Mouse (Mus musculus): ENCODE results near the gene Olfr56. TPM values are rescaled to one million over a fixed set of nuclear protein-coding genes. Genes with fewer than 3 reads are reported as not detected.
A peak's percentile ranks its signal among the peaks of the same experiment; 100 is the strongest.
"Not testable (repeated sequence)": the region's sequence is repeated elsewhere in the genome, so short reads cannot be mapped to it uniquely, and the experiment has no call there.

Olfr56 gene
- polyA plus RNA-seq, 1 experiment: not detected

DNA sequence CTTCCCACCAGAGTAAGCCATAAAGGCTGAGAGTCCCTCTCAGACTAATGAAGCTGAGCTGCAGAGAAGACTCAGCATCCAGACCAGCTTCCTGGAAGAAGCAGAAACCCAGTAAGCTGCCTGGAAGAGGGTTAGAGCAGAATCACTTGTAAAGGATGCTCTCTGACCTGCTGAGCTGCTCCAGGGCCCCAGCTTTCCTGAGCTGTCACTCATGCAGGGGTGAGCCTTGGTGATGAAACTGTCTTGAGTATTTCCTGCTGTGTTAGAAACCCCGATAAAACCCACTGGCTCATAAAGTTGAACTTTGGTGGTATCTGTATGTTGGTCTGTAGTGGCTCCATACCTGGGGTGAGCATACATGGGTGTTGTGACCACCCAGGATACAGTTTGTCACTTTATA, 21.7 kb downstream of the Olfr56 start:
- H3K4me1 ChIP-seq (ENCODE audit: control insufficient read depth, insufficient read depth, insufficient read length, low read length); H3K27ac ChIP-seq (replicated peaks; ENCODE audit: low read depth, low read length); H3K4me3 ChIP-seq (ENCODE audit: insufficient read depth, low read depth, low read length): not testable (repeated sequence)

DNA sequence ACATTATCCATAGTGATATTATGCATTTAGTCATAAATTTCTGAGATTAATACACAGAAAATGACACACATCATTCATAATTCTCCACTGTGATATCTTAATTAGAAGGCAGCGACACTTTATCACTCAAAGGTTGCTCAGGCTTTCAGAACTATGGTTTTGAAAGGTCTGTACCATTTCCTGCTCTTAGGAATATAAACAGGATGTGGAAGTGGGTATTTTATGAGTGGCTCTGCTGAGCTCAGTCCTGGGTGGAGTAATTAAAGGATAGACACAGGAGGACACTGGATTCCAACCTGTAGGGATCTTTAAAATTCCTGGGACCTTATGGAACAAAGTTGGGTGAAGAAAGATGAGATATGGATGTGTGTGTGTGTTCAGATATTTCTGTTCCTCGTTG, 27.6 kb downstream of the Olfr56 start:
- not testable (repeated sequence) for H3K4me1 ChIP-seq (ENCODE audit: control insufficient read depth, insufficient read depth, insufficient read length, low read length); H3K4me3 ChIP-seq (ENCODE audit: insufficient read depth, low read depth, low read length); H3K27ac ChIP-seq (replicated peaks; ENCODE audit: low read depth, low read length)

DNA sequence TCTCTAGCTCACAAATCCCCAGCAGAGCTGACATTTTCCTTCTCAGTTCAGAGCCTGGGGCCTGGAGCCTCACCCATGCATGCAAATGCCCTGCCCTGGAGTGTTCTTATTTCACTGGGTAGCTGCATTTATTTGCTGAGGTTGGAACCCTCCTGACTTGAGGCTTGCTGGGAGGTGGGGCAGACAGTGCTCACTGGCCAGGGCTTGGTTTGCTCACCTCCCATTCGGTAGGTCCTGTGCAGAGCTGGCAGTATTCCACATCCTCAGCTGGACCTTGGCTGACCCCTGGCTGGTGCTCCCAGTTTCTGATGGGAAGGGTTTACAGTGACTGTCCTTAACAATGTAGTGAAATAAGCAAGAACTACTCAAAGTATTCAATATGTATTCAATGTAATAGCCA, 28.1 kb downstream of the Olfr56 start:
- H3K27ac ChIP-seq (replicated peaks; ENCODE audit: low read depth, low read length); H3K4me1 ChIP-seq (ENCODE audit: control insufficient read depth, insufficient read depth, insufficient read length, low read length); H3K4me3 ChIP-seq (ENCODE audit: insufficient read depth, low read depth, low read length): not testable (repeated sequence)

DNA sequence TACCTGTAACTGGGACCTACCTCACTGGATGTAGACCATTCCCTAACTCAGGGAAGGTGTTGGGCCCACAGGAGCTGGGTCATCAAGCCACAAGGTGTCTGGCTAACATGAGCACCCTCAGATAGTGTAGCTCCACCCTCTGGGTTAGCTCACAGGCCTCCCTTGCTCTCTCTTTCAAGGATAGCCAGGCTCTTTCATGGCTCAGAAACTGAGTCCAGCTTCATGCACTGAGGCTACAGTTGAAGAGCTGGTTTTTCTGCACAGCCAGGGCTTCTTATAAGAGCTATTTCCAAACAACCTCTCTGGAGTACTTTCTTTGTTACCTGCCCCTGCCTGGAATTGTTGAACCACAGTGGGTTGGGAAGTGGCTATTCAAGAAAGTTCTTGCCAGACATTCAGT, 33.4 kb downstream of the Olfr56 start:
- not testable (repeated sequence) for H3K27ac ChIP-seq (replicated peaks; ENCODE audit: low read depth, low read length); H3K4me1 ChIP-seq (ENCODE audit: control insufficient read depth, insufficient read depth, insufficient read length, low read length); H3K4me3 ChIP-seq (ENCODE audit: insufficient read depth, low read depth, low read length)

DNA sequence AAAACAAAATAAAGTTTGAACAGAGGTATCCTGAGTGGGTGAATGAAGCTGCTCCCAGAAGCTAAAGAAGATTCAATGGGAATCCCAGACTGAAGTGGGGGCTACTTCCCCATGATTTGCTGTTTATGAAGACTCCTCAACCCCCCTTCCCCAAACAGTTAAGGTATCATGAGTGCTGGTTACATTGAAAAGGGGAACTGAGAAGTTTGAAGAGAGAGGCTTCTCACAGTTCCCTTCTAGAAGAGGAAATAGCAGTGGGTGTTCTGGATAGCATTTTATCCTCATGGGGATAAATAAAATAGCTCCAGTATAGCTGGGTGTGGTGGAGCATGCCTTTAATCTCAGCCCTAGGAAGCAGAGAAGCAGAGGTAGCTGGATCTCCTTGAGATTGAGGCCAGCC, 71.4 kb downstream of the Olfr56 start:
- not testable (repeated sequence) for H3K4me3 ChIP-seq (ENCODE audit: insufficient read depth, low read depth, low read length); H3K27ac ChIP-seq (replicated peaks; ENCODE audit: low read depth, low read length); H3K4me1 ChIP-seq (ENCODE audit: control insufficient read depth, insufficient read depth, insufficient read length, low read length)

DNA sequence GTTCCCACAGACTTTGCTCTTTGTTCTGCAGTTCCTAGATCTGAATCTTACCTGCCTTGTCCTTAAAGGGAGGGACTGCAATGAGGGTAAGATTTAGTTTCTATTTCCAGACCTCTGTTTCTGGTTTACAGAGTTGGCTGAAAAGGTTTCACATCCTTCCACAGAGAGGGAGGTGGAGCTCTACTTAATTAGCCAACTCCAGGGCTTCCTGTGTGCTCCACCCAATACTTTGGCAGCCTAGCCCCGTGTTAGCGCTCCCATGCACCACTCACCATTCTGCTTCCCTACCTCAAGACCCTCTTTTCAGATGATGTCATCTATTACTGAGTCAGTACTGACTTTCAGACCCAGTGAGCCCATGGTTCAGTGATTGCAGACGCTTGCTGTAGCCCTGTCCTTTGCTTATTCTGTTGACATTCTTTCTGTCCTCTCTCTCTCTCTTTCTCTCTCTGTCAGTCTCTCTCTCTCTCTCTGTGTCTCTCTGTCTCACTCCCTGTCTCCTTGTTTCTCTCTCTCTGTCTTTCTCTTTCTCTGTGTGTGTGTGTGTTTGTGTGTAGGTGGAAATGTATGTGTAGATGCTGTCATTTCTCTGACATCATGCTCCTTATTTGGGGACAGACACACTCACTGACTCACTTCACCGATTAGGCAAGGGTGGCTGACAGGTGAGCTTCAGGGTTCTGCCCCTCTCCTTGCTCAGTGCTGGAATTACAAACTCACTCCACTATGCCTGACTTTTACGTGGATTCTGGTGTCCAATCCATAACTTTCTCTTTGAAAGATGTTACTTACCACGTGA, 72.6 kb downstream of the Olfr56 start, which contains the start of gene 9930111J21Rik2:
Gene 9930111J21Rik2 (minus strand): TSS at position 150 of the 799 bp plus-strand sequence.
- H3K4me3 ChIP-seq (ENCODE audit: insufficient read depth, low read depth, low read length); H3K4me1 ChIP-seq (ENCODE audit: control insufficient read depth, insufficient read depth, insufficient read length, low read length): not testable (repeated sequence)
- peak within 1 kb of the TSS; percentile 83 for H3K27ac ChIP-seq (replicated peaks; ENCODE audit: low read depth, low read length)

DNA sequence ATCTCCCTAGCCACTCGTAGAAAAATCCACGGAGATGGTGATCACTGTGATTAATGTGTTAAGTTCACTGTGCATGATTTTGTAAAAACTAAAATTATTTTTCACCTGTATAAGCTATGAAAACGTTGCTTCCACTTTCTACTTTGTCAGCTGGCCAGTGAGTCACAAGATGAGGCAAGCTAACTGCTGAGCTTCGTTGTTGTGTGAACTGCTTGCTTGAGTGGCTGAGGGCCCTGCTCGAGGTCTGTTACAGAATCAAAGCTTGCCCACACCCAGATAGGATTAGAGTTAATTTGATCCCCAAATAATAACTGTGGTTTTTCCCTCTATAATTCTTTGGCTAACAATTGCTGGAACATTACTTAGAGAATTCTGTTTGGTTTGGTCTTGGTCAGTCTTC, 73.2 kb downstream of the Olfr56 start:
- not testable (repeated sequence) for H3K4me1 ChIP-seq (ENCODE audit: control insufficient read depth, insufficient read depth, insufficient read length, low read length); H3K4me3 ChIP-seq (ENCODE audit: insufficient read depth, low read depth, low read length); H3K27ac ChIP-seq (replicated peaks; ENCODE audit: low read depth, low read length)

DNA sequence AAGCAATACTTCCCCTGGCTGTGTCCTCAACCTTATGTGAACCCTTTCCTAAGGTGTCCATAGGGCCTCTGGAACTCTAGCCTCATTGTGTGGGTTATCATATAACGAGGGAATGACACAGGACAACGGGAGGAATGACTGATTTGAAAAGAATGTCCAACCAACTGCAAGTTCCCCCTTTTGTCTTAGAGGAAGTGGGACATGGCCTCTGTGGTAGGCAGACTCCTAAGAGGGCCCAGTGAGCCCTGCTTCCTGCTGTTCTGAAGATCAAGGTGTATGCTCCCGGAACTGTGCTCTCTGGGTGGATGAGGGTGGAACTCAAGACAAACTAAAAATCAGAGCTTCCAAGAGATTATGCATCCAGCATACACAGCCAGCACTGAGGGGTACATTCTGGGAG, 81.4 kb downstream of the Olfr56 start:
- not testable (repeated sequence) for H3K4me3 ChIP-seq (ENCODE audit: insufficient read depth, low read depth, low read length); H3K27ac ChIP-seq (replicated peaks; ENCODE audit: low read depth, low read length); H3K4me1 ChIP-seq (ENCODE audit: control insufficient read depth, insufficient read depth, insufficient read length, low read length)

DNA sequence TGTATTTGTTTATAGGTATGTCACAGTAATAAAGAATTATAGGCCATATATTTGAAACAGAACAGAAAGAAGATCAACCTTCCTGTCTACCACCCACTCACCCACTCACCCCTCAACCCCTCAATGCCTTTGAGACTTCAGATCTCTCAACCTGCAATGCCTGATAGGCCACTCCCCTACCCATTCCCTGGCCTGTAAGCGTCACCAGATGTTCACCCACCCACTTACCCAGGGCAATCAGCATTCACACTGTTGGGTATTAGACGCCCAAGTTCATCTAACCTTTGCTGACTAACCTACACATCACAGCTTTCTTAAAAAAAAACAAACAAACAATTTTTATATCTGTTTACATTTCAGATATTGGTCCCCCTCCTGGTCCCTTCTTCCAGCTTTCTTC, 83.2 kb downstream of the Olfr56 start:
- Histone ChIP-seq H3K27ac (replicated peaks; ENCODE audit: low read depth, low read length) (peak overlapping the region; percentile 24), H3K4me3 (ENCODE audit: insufficient read depth, low read depth, low read length) (peak overlapping the region; percentile 56)
- H3K4me1 ChIP-seq (ENCODE audit: control insufficient read depth, insufficient read depth, insufficient read length, low read length): not testable (repeated sequence)

DNA sequence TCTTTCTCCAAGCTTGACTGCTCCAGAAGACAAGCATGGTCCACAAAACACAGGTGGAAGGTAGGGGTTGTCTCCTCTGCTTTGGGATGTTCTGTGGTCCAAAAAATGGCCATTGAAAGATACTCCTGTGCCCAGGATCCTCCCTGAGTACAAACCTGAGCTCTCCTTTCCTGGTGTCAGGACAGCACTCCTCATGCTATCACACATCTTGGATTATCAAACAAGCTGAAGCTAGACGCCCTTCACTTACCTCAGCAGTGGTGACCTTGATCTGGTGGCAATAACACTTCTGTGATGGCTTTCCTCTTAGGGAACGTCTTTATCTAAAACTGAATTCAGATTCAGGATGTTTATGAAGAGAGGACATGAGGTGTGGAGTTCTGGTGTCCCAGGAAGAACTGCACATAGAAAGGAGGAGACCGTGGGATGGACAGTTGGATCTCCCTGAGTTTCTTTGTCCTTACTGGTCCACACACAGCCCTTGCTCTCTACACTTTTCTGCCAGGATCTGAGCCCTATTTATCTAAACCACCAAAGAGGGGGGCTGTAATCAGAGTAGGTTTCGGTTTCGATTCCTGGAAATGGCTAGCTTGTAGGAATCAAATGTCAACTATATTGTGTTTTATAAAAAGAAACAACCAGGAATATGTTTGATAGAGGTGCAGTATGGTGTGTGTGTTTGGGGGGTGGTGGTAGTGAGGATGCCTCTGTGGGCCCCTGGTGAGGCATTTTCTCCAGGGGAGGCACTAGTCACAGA, 85.2 kb downstream of the Olfr56 start, which contains the start of gene Tgtp2:
Gene Tgtp2 (minus strand): TSS at position 494 of the 757 bp plus-strand sequence.
- Histone ChIP-seq H3K27ac (replicated peaks; ENCODE audit: low read depth, low read length) (peak within 1 kb of the TSS; percentile 98), H3K4me3 (ENCODE audit: insufficient read depth, low read depth, low read length) (peak within 1 kb of the TSS; percentile 59)
- H3K4me1 ChIP-seq (ENCODE audit: control insufficient read depth, insufficient read depth, insufficient read length, low read length): not testable (repeated sequence)

DNA sequence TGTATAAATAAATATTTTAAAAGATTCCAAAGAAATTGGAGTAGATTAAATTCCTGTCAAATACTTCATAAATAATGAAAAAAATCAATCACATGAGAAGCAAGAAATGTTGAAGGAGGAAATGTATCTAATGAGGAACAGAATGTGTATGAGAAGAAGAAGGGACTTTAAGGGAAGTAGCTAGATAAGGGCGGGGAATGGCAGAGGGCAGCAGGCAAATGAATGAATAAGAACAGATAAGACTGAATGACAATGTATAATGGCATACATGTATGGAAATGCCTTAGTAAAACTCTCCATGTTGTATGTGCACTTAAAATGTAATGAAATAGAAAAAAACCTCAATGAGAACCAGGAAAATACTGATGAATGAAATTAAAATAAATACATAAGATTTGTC, 89.7 kb downstream of the Olfr56 start:
- H3K4me1 ChIP-seq (ENCODE audit: control insufficient read depth, insufficient read depth, insufficient read length, low read length): no peaks in the 10 kb centered on the region
- H3K4me3 ChIP-seq (ENCODE audit: insufficient read depth, low read depth, low read length): no peak overlapping the region
- no peak overlapping the region for H3K27ac ChIP-seq (replicated peaks; ENCODE audit: low read depth, low read length)

DNA sequence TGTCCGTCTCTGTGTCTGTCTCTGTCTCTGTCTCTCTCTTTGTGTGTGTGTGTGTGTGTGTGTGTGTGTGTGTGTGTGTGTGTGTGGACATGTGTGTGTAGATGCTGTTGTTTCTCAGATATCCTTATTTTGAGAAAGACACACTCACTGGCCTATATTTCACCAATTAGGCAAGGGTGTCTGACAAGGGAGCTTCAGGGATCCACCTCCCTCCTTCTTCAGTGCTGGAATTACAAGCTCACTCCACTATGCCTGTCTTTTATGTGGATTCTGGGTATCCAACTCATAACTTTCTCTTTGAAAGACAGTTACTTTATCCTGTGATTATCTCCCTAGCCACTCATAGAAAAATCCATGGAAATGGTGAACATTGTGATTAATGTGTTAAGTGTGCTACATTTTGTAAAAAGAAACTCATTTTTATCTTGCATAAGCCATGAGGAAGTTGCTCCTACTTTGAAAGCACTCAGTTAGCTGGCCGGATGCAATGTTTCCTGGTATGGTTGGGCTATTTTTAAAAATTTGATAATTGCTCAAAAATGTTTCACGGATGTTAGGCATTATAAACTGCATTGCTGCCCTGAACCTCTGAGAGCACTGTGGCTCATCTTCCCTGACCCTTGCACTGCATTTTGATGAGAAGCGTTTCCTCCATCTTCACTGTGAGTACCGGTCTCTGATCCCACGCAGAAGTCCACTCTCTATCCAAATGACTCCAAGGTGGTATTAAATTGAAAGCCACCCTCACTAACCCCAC, 97.5 kb downstream of the Olfr56 start, which contains the start of gene Ifi47:
Gene Ifi47 (plus strand): TSS at position 587 of the 757 bp plus-strand sequence.
- peaks cover 10% of the 10 kb centered on the region for H3K4me1 ChIP-seq (ENCODE audit: control insufficient read depth, insufficient read depth, insufficient read length, low read length)
- H3K27ac ChIP-seq (replicated peaks; ENCODE audit: low read depth, low read length): peak within 1 kb of the TSS; percentile 100
- H3K4me3 ChIP-seq (ENCODE audit: insufficient read depth, low read depth, low read length): peak within 1 kb of the TSS; percentile 19; the same call in 1 of the 2 replicates

DNA sequence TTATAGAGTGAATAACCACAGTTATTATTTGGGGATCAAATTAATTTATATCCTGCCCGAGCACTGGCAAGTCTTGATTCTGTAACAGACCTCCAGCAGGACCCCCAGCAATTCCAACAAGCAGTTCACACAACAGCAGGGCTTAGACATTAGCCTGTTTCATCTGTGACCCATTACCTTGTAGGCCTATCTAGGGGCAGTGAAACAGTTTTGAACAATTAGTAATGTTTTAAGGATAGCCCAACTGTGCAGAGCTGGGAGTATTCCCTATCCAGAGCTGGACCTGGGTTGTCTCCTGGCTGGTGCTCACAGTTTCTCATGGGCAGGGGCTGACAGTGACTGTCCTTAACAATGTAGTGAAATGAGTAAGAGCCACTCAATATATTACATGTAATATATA, 98.3 kb downstream of the Olfr56 start:
- Histone ChIP-seq H3K27ac (replicated peaks; ENCODE audit: low read depth, low read length) (peak overlapping the region; percentile 100), H3K4me3 (ENCODE audit: insufficient read depth, low read depth, low read length) (no peak overlapping the region), H3K4me1 (ENCODE audit: control insufficient read depth, insufficient read depth, insufficient read length, low read length) (peaks cover 10% of the 10 kb centered on the region)

DNA sequence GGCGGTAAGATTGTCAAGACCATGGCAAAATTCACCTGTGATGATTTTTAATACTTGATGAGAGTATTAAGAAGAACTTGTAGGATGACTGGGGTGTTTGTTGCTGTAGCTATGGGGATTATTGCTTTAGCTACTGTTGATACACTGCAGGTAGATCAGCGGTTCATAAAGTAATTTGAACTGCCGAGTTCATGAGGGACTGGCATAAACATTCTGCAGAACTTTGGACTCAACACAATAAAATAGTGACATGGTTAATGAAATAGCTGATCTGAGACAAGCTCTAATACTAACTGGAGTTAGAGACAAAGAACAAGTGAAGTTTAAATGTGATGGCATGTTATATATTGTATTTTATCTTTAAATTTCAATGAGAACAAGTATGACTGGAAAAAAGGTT, 100.0 kb downstream of the Olfr56 start:
- Histone ChIP-seq H3K27ac (replicated peaks; ENCODE audit: low read depth, low read length) (no peak overlapping the region), H3K4me3 (ENCODE audit: insufficient read depth, low read depth, low read length) (no peak overlapping the region), H3K4me1 (ENCODE audit: control insufficient read depth, insufficient read depth, insufficient read length, low read length) (peaks cover 15% of the 10 kb centered on the region)

DNA sequence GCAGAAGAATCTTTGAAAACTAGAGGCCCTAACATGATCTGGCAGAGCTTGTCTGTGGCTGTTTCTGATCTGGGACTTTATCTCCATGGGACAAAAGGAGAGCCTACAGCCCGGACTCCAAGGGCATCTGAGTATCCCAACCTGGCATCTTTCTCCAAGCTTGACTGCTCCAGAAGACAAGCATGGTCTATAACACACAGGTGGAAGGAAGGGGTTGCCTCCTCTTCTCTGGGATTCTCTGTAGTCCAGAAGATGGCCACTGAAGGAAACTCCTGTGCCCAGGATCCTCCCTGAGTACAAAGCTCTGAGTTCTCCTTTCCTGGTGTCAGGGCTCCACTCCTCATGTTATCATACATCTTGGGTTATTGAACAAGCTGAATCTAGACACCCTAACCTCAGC, 101.9 kb downstream of the Olfr56 start:
- Histone ChIP-seq H3K4me1 (ENCODE audit: control insufficient read depth, insufficient read depth, insufficient read length, low read length) (peaks cover 21% of the 10 kb centered on the region), H3K27ac (replicated peaks; ENCODE audit: low read depth, low read length) (peak overlapping the region; percentile 90), H3K4me3 (ENCODE audit: insufficient read depth, low read depth, low read length) (no peak overlapping the region)

Data from brown adipose tissue, adult 24 weeks (tissue).